Mouse (Mus musculus): ENCODE data around the gene Tmem45a. TPM values are rescaled to one million over a fixed set of nuclear protein-coding genes. Genes with fewer than 3 reads are reported as not detected.

The Tmem45a gene
- polyA plus RNA-seq, 1 experiment from 2014 or later: 8.0 TPM

DNA sequence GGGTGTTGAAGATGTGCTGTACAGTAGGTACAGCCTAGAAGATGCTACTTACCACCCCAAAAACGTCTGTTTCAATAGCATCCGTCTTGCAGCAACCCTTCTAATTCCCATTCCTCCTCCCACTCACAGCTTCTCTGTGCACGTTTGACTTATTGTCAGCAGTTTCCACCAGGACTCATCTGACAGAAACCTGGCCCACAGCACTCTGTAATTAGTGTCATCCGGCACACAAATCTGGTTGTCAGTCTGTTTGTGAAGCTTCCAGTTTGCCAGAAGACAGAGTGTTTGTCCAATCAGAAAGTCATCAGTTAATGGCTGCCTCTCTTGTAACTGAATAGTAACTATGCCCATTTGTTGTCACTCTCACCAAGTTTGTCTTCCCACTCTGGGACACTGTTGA is 18.4 kb downstream of the Tmem45a start:
- no peaks in the 10 kb centered on the region for H3K36me3 ChIP-seq
- H3K4me1 ChIP-seq: no peaks in the 10 kb centered on the region
- no peak overlapping the region for H3K4me3 ChIP-seq
- no peaks in the 10 kb centered on the region for H3K9me3 ChIP-seq
- no peak overlapping the region for H3K9ac ChIP-seq (replicated peaks)
- 82% methylated on average over 4 of the region's 4 CpGs for WGBS
- H3K27ac ChIP-seq (replicated peaks): no peak overlapping the region
- H3K4me2 ChIP-seq (replicated peaks): no peak overlapping the region
- ATAC-seq (ENCODE audit: low FRiP score, low read depth): no peak
- no peaks in the 10 kb centered on the region for H3K27me3 ChIP-seq

GRCm38 (mm10) chr16:56852841-56853587 is 33.0 kb downstream of the Tmem45a start:
- Histone ChIP-seq H3K27me3 (no peaks in the 10 kb centered on the region), H3K4me2 (replicated peaks) (no peak overlapping the region), H3K9me3 (no peaks in the 10 kb centered on the region), H3K4me1 (no peaks in the 10 kb centered on the region), H3K4me3 (no peak overlapping the region), H3K27ac (replicated peaks) (no peak overlapping the region), H3K36me3 (no peaks in the 10 kb centered on the region), H3K9ac (replicated peaks) (no peak overlapping the region)
- WGBS: 68% methylated on average over 10 of the region's 10 CpGs
- no peak for ATAC-seq (ENCODE audit: low FRiP score, low read depth)

GRCm38 (mm10) chr16:56842988-56843387 is 43.0 kb downstream of the Tmem45a start:
- Histone ChIP-seq H3K4me3 (no peak overlapping the region), H3K9me3 (no peaks in the 10 kb centered on the region), H3K9ac (replicated peaks) (no peak overlapping the region), H3K36me3 (no peaks in the 10 kb centered on the region), H3K4me1 (no peaks in the 10 kb centered on the region), H3K4me2 (replicated peaks) (no peak overlapping the region), H3K27ac (replicated peaks) (no peak overlapping the region), H3K27me3 (no peaks in the 10 kb centered on the region)
- ATAC-seq (ENCODE audit: low FRiP score, low read depth): no peak
- 85% methylated on average over 5 of the region's 5 CpGs for WGBS

DNA sequence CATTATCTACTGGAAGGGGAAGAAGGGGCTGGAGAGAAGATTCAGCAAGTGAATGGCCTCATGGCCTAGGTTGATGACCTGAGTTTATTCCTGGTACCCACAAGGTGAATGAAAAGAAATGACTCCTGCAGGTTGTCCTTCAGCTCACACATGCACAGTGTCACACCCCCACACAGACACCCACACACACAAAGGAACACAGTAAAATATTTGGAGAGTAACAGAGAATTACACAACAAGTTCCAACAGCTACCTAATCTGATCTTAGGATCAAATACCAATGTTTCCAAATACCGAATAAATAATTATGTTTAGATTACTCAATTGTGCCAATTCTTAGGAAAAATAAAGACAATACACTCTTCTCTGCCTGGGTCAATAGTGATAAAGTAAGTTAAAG is 52.7 kb downstream of the Tmem45a start:
- Histone ChIP-seq H3K4me1 (no peaks in the 10 kb centered on the region), H3K4me3 (no peak overlapping the region), H3K9me3 (no peaks in the 10 kb centered on the region), H3K27me3 (no peaks in the 10 kb centered on the region), H3K4me2 (replicated peaks) (no peak overlapping the region), H3K36me3 (no peaks in the 10 kb centered on the region), H3K27ac (replicated peaks) (no peak overlapping the region), H3K9ac (replicated peaks) (no peak overlapping the region)
- ATAC-seq (ENCODE audit: low FRiP score, low read depth): no peak
- 97% methylated on average over 1 of the region's 1 CpGs for WGBS

GRCm38 (mm10) chr16:56831986-56832385 is 54.0 kb downstream of the Tmem45a start:
- H3K27ac ChIP-seq (replicated peaks): no peak overlapping the region
- no peaks in the 10 kb centered on the region for H3K36me3 ChIP-seq
- H3K9me3 ChIP-seq: no peaks in the 10 kb centered on the region
- no peak overlapping the region for H3K9ac ChIP-seq (replicated peaks)
- no peaks in the 10 kb centered on the region for H3K4me1 ChIP-seq
- WGBS: 94% methylated on average over 2 of the region's 2 CpGs
- H3K4me2 ChIP-seq (replicated peaks): no peak overlapping the region
- ATAC-seq (ENCODE audit: low FRiP score, low read depth): no peak
- H3K4me3 ChIP-seq: no peak overlapping the region
- H3K27me3 ChIP-seq: no peaks in the 10 kb centered on the region

DNA sequence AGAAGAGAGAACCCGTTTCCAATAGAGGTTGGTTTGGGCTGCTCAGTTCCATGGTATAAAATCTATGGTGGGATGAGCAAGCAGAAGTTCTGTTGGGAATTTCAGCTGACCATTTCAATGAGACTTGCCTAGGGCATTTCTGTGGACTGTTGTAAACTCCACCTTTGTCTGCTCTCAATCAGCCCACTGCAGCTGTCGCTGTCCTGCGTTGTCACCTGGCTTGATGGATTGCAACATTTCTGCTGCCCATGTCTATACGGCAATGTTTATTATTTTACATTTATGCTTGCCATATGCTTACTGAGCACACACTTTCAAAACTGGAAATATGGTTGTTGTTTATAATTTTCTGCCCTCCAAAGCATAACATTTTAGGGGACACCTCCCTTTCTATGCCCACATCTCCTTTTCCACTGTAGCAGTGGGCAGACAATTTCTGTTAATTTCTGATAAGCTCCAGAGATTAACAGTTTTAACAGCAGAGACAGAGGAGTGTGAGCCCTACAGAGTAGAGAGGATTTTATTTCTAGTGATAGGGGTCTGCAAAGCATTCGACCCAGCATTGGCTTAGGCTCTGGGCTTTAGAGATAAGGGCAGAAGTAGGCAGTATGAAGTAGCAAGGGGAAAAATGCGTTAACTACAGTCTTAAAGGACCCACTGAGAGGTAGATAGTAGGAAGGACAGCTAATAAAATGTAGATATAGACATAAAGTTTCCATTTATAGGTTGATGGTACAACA is 84.4 kb downstream of the Tmem45a start:
- H3K9me3 ChIP-seq: no peaks in the 10 kb centered on the region
- no peaks in the 10 kb centered on the region for H3K27me3 ChIP-seq
- no peaks in the 10 kb centered on the region for H3K36me3 ChIP-seq
- ATAC-seq (ENCODE audit: low FRiP score, low read depth): no peak
- no peak overlapping the region for H3K4me2 ChIP-seq (replicated peaks)
- no peaks in the 10 kb centered on the region for H3K4me1 ChIP-seq
- WGBS: 83% methylated on average over 6 of the region's 6 CpGs
- no peak overlapping the region for H3K4me3 ChIP-seq
- H3K27ac ChIP-seq (replicated peaks): no peak overlapping the region
- no peak overlapping the region for H3K9ac ChIP-seq (replicated peaks)

DNA sequence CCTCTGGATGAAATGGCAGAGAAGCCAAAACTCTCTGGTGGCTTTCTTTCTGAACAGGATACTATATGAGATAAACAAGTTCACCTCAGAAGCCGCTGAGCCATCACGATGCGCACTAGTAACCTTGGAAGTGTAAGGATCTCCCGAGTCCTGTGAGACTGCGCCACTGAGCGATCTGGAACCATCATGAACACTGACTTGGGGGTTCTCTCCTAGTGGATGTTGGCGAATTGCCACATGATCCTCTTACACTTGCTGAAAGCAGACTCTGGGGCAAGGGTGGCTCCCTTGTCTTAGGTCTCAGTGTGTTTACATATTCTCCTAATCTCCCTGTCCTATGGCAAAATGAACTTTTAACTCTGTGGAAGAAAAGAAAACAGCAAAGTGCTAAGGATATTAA is 85.0 kb downstream of the Tmem45a start:
- Histone ChIP-seq H3K9me3 (no peaks in the 10 kb centered on the region), H3K4me1 (no peaks in the 10 kb centered on the region), H3K4me3 (no peak overlapping the region), H3K27ac (replicated peaks) (no peak overlapping the region), H3K9ac (replicated peaks) (no peak overlapping the region), H3K27me3 (no peaks in the 10 kb centered on the region), H3K36me3 (no peaks in the 10 kb centered on the region), H3K4me2 (replicated peaks) (no peak overlapping the region)
- 87% methylated on average over 7 of the region's 7 CpGs for WGBS
- no peak for ATAC-seq (ENCODE audit: low FRiP score, low read depth)

GRCm38 (mm10) chr16:56800469-56800868 is 85.5 kb downstream of the Tmem45a start:
- H3K36me3 ChIP-seq: no peaks in the 10 kb centered on the region
- no peaks in the 10 kb centered on the region for H3K27me3 ChIP-seq
- no peaks in the 10 kb centered on the region for H3K9me3 ChIP-seq
- ATAC-seq (ENCODE audit: low FRiP score, low read depth): no peak
- H3K4me2 ChIP-seq (replicated peaks): no peak overlapping the region
- no peak overlapping the region for H3K4me3 ChIP-seq
- no peak overlapping the region for H3K9ac ChIP-seq (replicated peaks)
- H3K4me1 ChIP-seq: no peaks in the 10 kb centered on the region
- 45% methylated on average over 2 of the region's 2 CpGs for WGBS
- H3K27ac ChIP-seq (replicated peaks): no peak overlapping the region

- Histone ChIP-seq H3K4me1 (no peaks in the 10 kb centered on the region), H3K27me3 (no peaks in the 10 kb centered on the region), H3K4me2 (replicated peaks) (no peak overlapping the region), H3K9ac (replicated peaks) (no peak overlapping the region), H3K9me3 (no peaks in the 10 kb centered on the region), H3K36me3 (no peaks in the 10 kb centered on the region), H3K27ac (replicated peaks) (no peak overlapping the region), H3K4me3 (no peak overlapping the region)
- 92% methylated on average over 3 of the region's 3 CpGs for WGBS
- no peak for ATAC-seq (ENCODE audit: low FRiP score, low read depth)
These were observed 86.4 kb downstream of the Tmem45a start for GRCm38 (mm10) chr16:56799541-56800029.

DNA sequence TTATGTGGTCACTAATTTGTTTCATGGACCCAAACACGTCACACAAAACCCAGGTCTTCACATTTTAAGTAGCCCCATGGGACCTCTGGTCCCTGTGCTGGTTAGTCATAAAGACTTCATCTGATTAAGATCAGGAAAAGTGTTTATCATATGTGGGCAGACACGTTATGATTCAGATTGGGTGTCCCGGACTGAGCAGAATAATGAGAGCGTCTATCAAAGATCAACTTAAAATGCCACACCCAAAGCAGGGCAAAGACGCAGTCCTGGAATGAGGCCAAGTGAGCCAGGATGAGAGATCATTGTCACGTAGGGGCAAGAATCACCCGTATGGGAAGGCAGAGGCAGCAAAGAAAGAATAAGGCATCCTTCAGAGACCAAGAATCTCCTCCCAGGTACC is 87.1 kb downstream of the Tmem45a start:
- no peaks in the 10 kb centered on the region for H3K36me3 ChIP-seq
- H3K4me2 ChIP-seq (replicated peaks): no peak overlapping the region
- no peak overlapping the region for H3K27ac ChIP-seq (replicated peaks)
- no peaks in the 10 kb centered on the region for H3K9me3 ChIP-seq
- no peak for ATAC-seq (ENCODE audit: low FRiP score, low read depth)
- no peaks in the 10 kb centered on the region for H3K4me1 ChIP-seq
- H3K4me3 ChIP-seq: no peak overlapping the region
- WGBS: 84% methylated on average over 7 of the region's 7 CpGs
- no peaks in the 10 kb centered on the region for H3K27me3 ChIP-seq
- H3K9ac ChIP-seq (replicated peaks): no peak overlapping the region

DNA sequence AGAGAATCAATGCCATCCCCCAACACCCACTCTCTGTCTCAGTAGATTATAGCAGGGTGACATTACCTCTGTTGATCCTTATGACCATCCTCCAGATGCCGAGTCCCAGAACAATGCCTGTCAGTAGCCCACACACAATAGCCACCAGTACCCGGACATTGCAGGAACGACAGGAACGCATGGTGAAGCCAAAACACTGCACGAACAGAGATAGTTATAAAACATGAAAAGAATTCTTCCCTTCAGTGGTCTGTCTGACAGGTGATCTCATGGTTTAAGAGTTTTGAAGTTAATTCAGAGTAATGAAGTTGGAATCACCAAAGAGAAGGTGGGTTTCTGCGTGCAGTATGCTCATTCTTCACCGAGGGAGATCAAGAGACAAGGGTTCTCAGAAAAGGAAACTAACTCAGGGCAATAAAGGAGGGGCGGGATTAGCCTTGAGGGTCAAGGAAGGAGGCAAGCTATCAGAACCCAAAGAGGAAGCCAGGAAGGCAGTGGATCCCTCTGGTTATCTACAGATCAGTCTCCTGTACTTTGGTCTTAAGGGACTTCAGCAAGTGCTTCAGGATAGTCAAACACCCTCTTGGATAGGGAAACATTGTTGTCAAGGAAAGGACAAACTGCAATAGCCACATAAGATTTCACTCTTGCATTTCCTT is 90.4 kb downstream of the Tmem45a start, which contains the start of gene Adgrg7:
Gene Adgrg7, minus strand, starts transcription at position 375 of the 659 bp plus-strand sequence.
- ATAC-seq (ENCODE audit: low FRiP score, low read depth): no peak
- H3K27ac ChIP-seq (replicated peaks): no peak within 1 kb of the TSS
- no peak within 1 kb of the TSS for H3K9ac ChIP-seq (replicated peaks)
- no peak within 1 kb of the TSS for H3K4me2 ChIP-seq (replicated peaks)
- H3K9me3 ChIP-seq: no peaks in the 10 kb centered on the region
- no peaks in the 10 kb centered on the region for H3K4me1 ChIP-seq
- 83% methylated on average over 8 of the region's 8 CpGs for WGBS
- H3K36me3 ChIP-seq: no peaks in the 10 kb centered on the region
- no peaks in the 10 kb centered on the region for H3K27me3 ChIP-seq
- H3K4me3 ChIP-seq: no peak within 1 kb of the TSS
